11 mouse cellular contexts compared by ENCODE assay signal in the genomic region with DNA sequence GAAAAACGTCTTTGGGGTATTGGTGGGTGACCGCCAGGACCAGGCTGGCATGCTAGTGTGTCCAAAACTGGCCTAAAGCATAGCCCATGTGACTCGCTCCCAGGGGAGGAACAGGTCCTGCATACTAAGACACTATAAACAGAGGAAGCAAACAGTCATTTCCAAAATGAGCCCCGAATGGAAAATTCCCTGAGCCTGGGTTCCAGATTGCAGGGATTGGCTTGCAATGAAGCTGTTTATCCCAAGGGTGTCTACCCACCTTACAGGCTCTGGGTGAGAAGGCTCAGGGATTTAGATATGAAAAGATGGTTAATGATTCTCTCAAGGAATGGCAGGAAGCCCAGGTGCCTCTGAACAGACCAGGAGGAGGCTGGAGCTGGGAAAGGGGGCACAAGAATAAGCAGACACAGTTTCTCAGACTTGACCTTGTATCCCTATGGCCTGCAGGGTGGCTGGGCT. TPM values are rescaled to one million over a fixed set of nuclear protein-coding genes. Genes with fewer than 3 reads are reported as not detected.
DNase-seq lines count a peak whose midpoint lies in the region; ATAC-seq and TF ChIP-seq lines count a peak whose summit lies in the region.
"Had no signal": no experiment of that assay in that cellular context is flagged by ENCODE, and none has a peak within 500 bp of the region (broad histone marks: within the 10 kb centered on the region; RNA-seq: fewer than 3 reads in every experiment).

No protein-coding gene starts in this region.

- H3K27me3 ChIP-seq in midbrain, postnatal 0 days (ENCODE audit: insufficient read depth, low read length): no peaks in the 10 kb centered on the region
- no peaks in the 10 kb centered on the region for H3K27me3 ChIP-seq in midbrain, embryonic 10.5 days (ENCODE audit: low read depth, poor library complexity, severe bottlenecking)
- no peaks in the 10 kb centered on the region for H3K27me3 ChIP-seq in heart, adult 2 months (ENCODE audit: control insufficient read depth, insufficient read depth, low read length)
- H3K27me3 ChIP-seq: heart, embryonic 15.5 days had no signal

- H3K9me3 ChIP-seq in midbrain, postnatal 0 days (ENCODE audit: low read length): no peaks in the 10 kb centered on the region
- H3K9me3 ChIP-seq in midbrain, embryonic 10.5 days (replicated peaks): no peaks in the 10 kb centered on the region
- H3K9me3 ChIP-seq: heart, embryonic 15.5 days had no signal

- no peak overlapping the region for H3K4me2 ChIP-seq in midbrain, postnatal 0 days (ENCODE audit: low read depth, low read length, poor library complexity, severe bottlenecking)
- H3K4me2 ChIP-seq: heart, embryonic 15.5 days had no signal

- no peak overlapping the region for H3K4me3 ChIP-seq in midbrain, postnatal 0 days (ENCODE audit: low read depth, low read length)
- no peak overlapping the region for H3K4me3 ChIP-seq in midbrain, embryonic 10.5 days
- H3K4me3 ChIP-seq in heart, adult 2 months: no peak overlapping the region
- H3K4me3 ChIP-seq: erythroblast, embryonic 14.5 days; heart, embryonic 15.5 days had no signal

- H3K36me3 ChIP-seq in midbrain, postnatal 0 days (ENCODE audit: insufficient read depth, low read length): no peaks in the 10 kb centered on the region
- H3K36me3 ChIP-seq in midbrain, embryonic 10.5 days: no peaks in the 10 kb centered on the region
- no peaks in the 10 kb centered on the region for H3K36me3 ChIP-seq in heart, adult 2 months (ENCODE audit: control insufficient read depth, insufficient read depth, low read length)
- H3K36me3 ChIP-seq: heart, embryonic 15.5 days had no signal

- DNase-seq in midbrain, postnatal 0 days (ENCODE audit: low spot score): peak; percentile 79
- no peak for DNase-seq in midbrain, embryonic 10.5 days (ENCODE audit: low spot score)
- DNase-seq in kidney, postnatal 36 days: peak; percentile 65 to 90
- peak; percentile 62 to 63 for DNase-seq in right cerebral cortex, postnatal 10 days (ENCODE audit: low spot score in 2 of 2)
- DNase-seq in heart, adult 2 months: no peak
- DNase-seq in urinary bladder, postnatal 14 days (ENCODE audit: low spot score): no peak
- DNase-seq: lung, postnatal 14 days had no signal

- H3K4me1 ChIP-seq in midbrain, postnatal 0 days (ENCODE audit: insufficient read depth, low read length): no peaks in the 10 kb centered on the region
- no peaks in the 10 kb centered on the region for H3K4me1 ChIP-seq in midbrain, embryonic 10.5 days
- no peaks in the 10 kb centered on the region for H3K4me1 ChIP-seq in heart, adult 2 months (ENCODE audit: control insufficient read depth, insufficient read depth, low read length)

- H3K9ac ChIP-seq in midbrain, postnatal 0 days (replicated peaks; ENCODE audit: low read length, poor library complexity, severe bottlenecking): no peak overlapping the region
- no peak overlapping the region for H3K9ac ChIP-seq in heart, adult 2 months (ENCODE audit: low read depth, low read length)
- H3K9ac ChIP-seq: heart, embryonic 15.5 days had no signal

- TF ChIP-seq CTCF in midbrain, postnatal 0 days (IDR thresholded peaks at IDR 0.05): no peak
- TF ChIP-seq CTCF in heart, adult 2 months (IDR thresholded peaks at IDR 0.05): no peak

- TF ChIP-seq EP300 in heart, adult 2 months (IDR thresholded peaks at IDR 0.05; ENCODE audit: insufficient read depth, low read depth, low read length): no peak

- no peak for TF ChIP-seq POLR2A in heart, adult 2 months (IDR thresholded peaks at IDR 0.05; ENCODE audit: insufficient read depth, low read depth, low read length)

- intact Hi-C loops in heart, adult 2 months (cut with DNase I): no loop called here

- H3K79me2 ChIP-seq in heart, adult 2 months (replicated peaks; ENCODE audit: control insufficient read depth, insufficient read depth, low read length): no peaks in the 10 kb centered on the region

- H3K27ac ChIP-seq in midbrain, postnatal 0 days (ENCODE audit: low read depth, low read length): no peak overlapping the region; the same call in 1 of the 2 replicates
- no peak overlapping the region for H3K27ac ChIP-seq in midbrain, embryonic 10.5 days (replicated peaks)
- no peak overlapping the region for H3K27ac ChIP-seq in heart, adult 2 months
- H3K27ac ChIP-seq: heart, embryonic 15.5 days had no signal

- WGBS in midbrain, postnatal 0 days: 56% methylated on average over 4 of the region's 4 CpGs
- WGBS in midbrain, embryonic 10.5 days: 87% methylated on average over 4 of the region's 4 CpGs
- 77% methylated on average over 4 of the region's 4 CpGs for WGBS in heart, adult 2 months

- ATAC-seq in midbrain, postnatal 0 days (ENCODE audit: low FRiP score): peak; percentile 66
- peak; percentile 27; the same call in 1 of the 2 replicates for ATAC-seq in frontal cortex, adult (ENCODE audit: low TSS enrichment)
- ATAC-seq in CD4-positive, CD25-positive, alpha-beta regulatory T cell, adult 4 months: no peak

RNA-seq across cellular contexts. Expression of a gene that starts 58.2 kb away (rescaled TPM):
- total RNA-seq in midbrain, postnatal 0 days (2014; rRNA removed): 12.6 and 14.2 TPM in 2 replicates
- polyA plus RNA-seq in midbrain, postnatal 0 days (2015; fragmentation: Nextera tagmentation; extraction: Ambion mirVana): 4.3 and 5.3 TPM in 2 replicates
- 20.1 and 20.2 TPM in 2 replicates for polyA plus RNA-seq in midbrain, embryonic 10.5 days (2016; fragmentation: Nextera tagmentation; extraction: Ambion mirVana)
- under 1 TPM; 0.12 to 0.16 TPM for polyA plus RNA-seq in CD4-positive, CD25-positive, alpha-beta regulatory T cell, adult 4 months (2017; shearing (Covaris generic))
- 10 to 100 TPM; 25.4 to 25.6 TPM for total RNA-seq in heart, adult 2 months (2021)
- 8.3 and 13.3 TPM in 2 replicates for polyA plus RNA-seq in heart, adult 2 months (2012; rRNA removed)
- polyA plus RNA-seq: erythroblast, embryonic 14.5 days had no signal

Comparison
In these comparisons a context has a peak if more than half of its experiments do, and no peak if none do; other contexts are left out.
1. DNase-seq: peak in midbrain, postnatal 0 days (single experiment), kidney, postnatal 36 days (2 of 2) and right cerebral cortex, postnatal 10 days (2 of 2); none in midbrain, embryonic 10.5 days (single experiment), heart, adult 2 months (0 of 2) and urinary bladder, postnatal 14 days (single experiment).